Mouse (Mus musculus) kidney, embryonic 15.5 days (tissue): Measurements from ENCODE around the gene Kcnip1. TPM values are rescaled to one million over a fixed set of nuclear protein-coding genes. Genes with fewer than 3 reads are reported as not detected.

Source experiments
- ATAC-seq: fragments of 200-750 bp; cut with Nextera tagmentation; replicated peaks from 2 replicates; pipeline ENCODE4 v1.8.0; 2017; ENCODE audit warnings: moderate TSS enrichment; ENCODE audit not compliant: low FRiP score
- H3K27ac ChIP-seq: fragments of 300-500 bp; sonication (generic); 2 replicates; pipeline ENCODE4 v1.5.1; 2015; ENCODE audit warnings: mild to moderate bottlenecking, inconsistent platforms
- H3K27me3 ChIP-seq: fragments of 300-500 bp; sonication (generic); 2 replicates; pipeline ENCODE4 v1.6.1; 2015; ENCODE audit warnings: inconsistent platforms
- H3K36me3 ChIP-seq: fragments of 300-500 bp; sonication (generic); 2 replicates; pipeline ENCODE4 v1.6.1; 2015; ENCODE audit warnings: inconsistent platforms
- H3K4me1 ChIP-seq: fragments of 300-500 bp; sonication (generic); 2 replicates; pipeline ENCODE4 v1.6.1; 2015; ENCODE audit warnings: inconsistent platforms
- H3K4me2 ChIP-seq: fragments of 300-500 bp; sonication (generic); 2 replicates; pipeline ENCODE4 v1.6.1; 2015; ENCODE audit warnings: moderate library complexity, mild to moderate bottlenecking, inconsistent platforms
- H3K4me3 ChIP-seq: fragments of 300-500 bp; sonication (generic); replicated peaks from 2 replicates; pipeline ENCODE4 v1.5.1; 2015; ENCODE audit warnings: mild to moderate bottlenecking, inconsistent platforms
- H3K9ac ChIP-seq: fragments of 300-500 bp; sonication (generic); 2 replicates; pipeline ENCODE4 v1.6.1; 2015; ENCODE audit warnings: mild to moderate bottlenecking, inconsistent platforms
- H3K9me3 ChIP-seq: fragments of 300-500 bp; sonication (generic); replicated peaks from 2 replicates; pipeline ENCODE4 v1.6.1; 2016; ENCODE audit warnings: inconsistent platforms
- WGBS: fragments of 180-500 bp; shearing (Covaris S2); methylation state at CpG from one replicate; pipeline ENCODE4 v1.1.7; 2015; ENCODE audit warnings: mixed read lengths; 5-methylcytosine and 5-hydroxymethylcytosine counted together
- polyA plus RNA-seq: library from polyadenylated mRNA; unstranded; fragments of >200 nt; fragmentation: Nextera tagmentation; extraction: Ambion mirVana; gene quantifications from 2 replicates; pipeline ENCODE4 v1.2.1, GENCODE M21; 2015

Kcnip1 gene
- polyA plus RNA-seq, 1 experiment from 2014 or later, result 1.4 TPM

- Histone ChIP-seq H3K9me3 (no peaks in the 10 kb centered on the region), H3K4me1 (no peaks in the 10 kb centered on the region), H3K27ac (no peak overlapping the region), H3K9ac (no peak overlapping the region), H3K4me3 (no peak overlapping the region), H3K36me3 (no peaks in the 10 kb centered on the region), H3K4me2 (no peak overlapping the region), H3K27me3 (no peaks in the 10 kb centered on the region)
- WGBS, result 69% methylated on average over 6 of the region's 6 CpGs
- no peak for ATAC-seq
These were observed 324.6 kb downstream of the Kcnip1 start for GRCm38 (mm10) chr11:33668376-33668775.

GRCm38 (mm10) chr11:33663599-33663998, 329.4 kb downstream of the Kcnip1 start:
- no peaks in the 10 kb centered on the region for H3K9me3 ChIP-seq
- H3K9ac ChIP-seq, result no peak overlapping the region
- ATAC-seq, result no peak
- no peak overlapping the region for H3K4me3 ChIP-seq
- no peaks in the 10 kb centered on the region for H3K4me1 ChIP-seq
- H3K27ac ChIP-seq, result no peak overlapping the region
- no peak overlapping the region for H3K4me2 ChIP-seq
- 71% methylated on average over 2 of the region's 2 CpGs for WGBS
- H3K27me3 ChIP-seq, result no peaks in the 10 kb centered on the region
- no peaks in the 10 kb centered on the region for H3K36me3 ChIP-seq

- H3K27ac ChIP-seq, result no peak overlapping the region
- 69% methylated on average over 13 of the region's 13 CpGs for WGBS
- no peaks in the 10 kb centered on the region for H3K9me3 ChIP-seq
- H3K4me3 ChIP-seq, result no peak overlapping the region
- H3K4me1 ChIP-seq, result no peaks in the 10 kb centered on the region
- H3K36me3 ChIP-seq, result no peaks in the 10 kb centered on the region
- no peak for ATAC-seq
- no peaks in the 10 kb centered on the region for H3K27me3 ChIP-seq
- no peak overlapping the region for H3K4me2 ChIP-seq
- no peak overlapping the region for H3K9ac ChIP-seq
These were observed 332.7 kb downstream of the Kcnip1 start for GRCm38 (mm10) chr11:33660016-33660913.

- 64% methylated on average over 7 of the region's 7 CpGs for WGBS
- Histone ChIP-seq H3K4me3 (no peak overlapping the region), H3K9me3 (no peaks in the 10 kb centered on the region), H3K9ac (no peak overlapping the region), H3K36me3 (no peaks in the 10 kb centered on the region), H3K4me1 (no peaks in the 10 kb centered on the region), H3K27me3 (no peaks in the 10 kb centered on the region), H3K27ac (no peak overlapping the region), H3K4me2 (no peak overlapping the region)
- no peak for ATAC-seq
These were observed 336.9 kb downstream of the Kcnip1 start for GRCm38 (mm10) chr11:33655861-33656593.

- ATAC-seq, result no peak
- H3K27ac ChIP-seq, result no peak overlapping the region
- 55% methylated on average over 3 of the region's 3 CpGs for WGBS
These were observed 337.7 kb downstream of the Kcnip1 start for GRCm38 (mm10) chr11:33655221-33655620.

GRCm38 (mm10) chr11:33654485-33654884, 338.5 kb downstream of the Kcnip1 start:
- WGBS, result 77% methylated on average over 2 of the region's 2 CpGs
- H3K9me3 ChIP-seq, result no peaks in the 10 kb centered on the region
- ATAC-seq, result no peak

More at GRCm38 (mm10) chr11:33655221-33655620, 337.7 kb downstream of the Kcnip1 start:
- Histone ChIP-seq H3K27me3 (no peaks in the 10 kb centered on the region), H3K9me3 (no peaks in the 10 kb centered on the region), H3K9ac (no peak overlapping the region), H3K4me1 (no peaks in the 10 kb centered on the region), H3K4me2 (no peak overlapping the region), H3K4me3 (no peak overlapping the region), H3K36me3 (no peaks in the 10 kb centered on the region)

GRCm38 (mm10) chr11:33649358-33649757, 343.6 kb downstream of the Kcnip1 start:
- Histone ChIP-seq H3K27ac (no peak overlapping the region), H3K4me1 (no peaks in the 10 kb centered on the region), H3K9me3 (no peaks in the 10 kb centered on the region), H3K27me3 (no peaks in the 10 kb centered on the region), H3K9ac (no peak overlapping the region), H3K4me2 (no peak overlapping the region), H3K36me3 (no peaks in the 10 kb centered on the region), H3K4me3 (no peak overlapping the region)
- WGBS, result 77% methylated on average over 2 of the region's 2 CpGs
- ATAC-seq, result no peak

More at GRCm38 (mm10) chr11:33654485-33654884, 338.5 kb downstream of the Kcnip1 start:
- H3K4me3 ChIP-seq, result no peak overlapping the region
- no peaks in the 10 kb centered on the region for H3K36me3 ChIP-seq
- H3K9ac ChIP-seq, result no peak overlapping the region
- H3K4me2 ChIP-seq, result no peak overlapping the region
- H3K27ac ChIP-seq, result no peak overlapping the region
- no peaks in the 10 kb centered on the region for H3K4me1 ChIP-seq
- H3K27me3 ChIP-seq, result no peaks in the 10 kb centered on the region

GRCm38 (mm10) chr11:33637107-33637506, 355.8 kb downstream of the Kcnip1 start:
- WGBS, result 88% methylated on average over 2 of the region's 2 CpGs
- H3K9ac ChIP-seq, result no peak overlapping the region
- H3K4me2 ChIP-seq, result no peak overlapping the region
- no peaks in the 10 kb centered on the region for H3K4me1 ChIP-seq
- H3K9me3 ChIP-seq, result no peaks in the 10 kb centered on the region
- no peaks in the 10 kb centered on the region for H3K27me3 ChIP-seq
- ATAC-seq, result no peak
- no peak overlapping the region for H3K27ac ChIP-seq
- no peak overlapping the region for H3K4me3 ChIP-seq
- no peaks in the 10 kb centered on the region for H3K36me3 ChIP-seq

GRCm38 (mm10) chr11:33627136-33627742, 365.7 kb downstream of the Kcnip1 start:
- H3K27ac ChIP-seq, result no peak overlapping the region
- ATAC-seq, result no peak
- H3K27me3 ChIP-seq, result no peaks in the 10 kb centered on the region

GRCm38 (mm10) chr11:33614218-33614617, 378.7 kb downstream of the Kcnip1 start:
- Histone ChIP-seq H3K27me3 (0 out of 2 replicates have a peak, but pooled peaks cover 5% of the 10 kb centered on the region), H3K4me1 (0 out of 2 replicates have a peak, but pooled peaks cover 4% of the 10 kb centered on the region), H3K4me2 (no peak overlapping the region), H3K27ac (no peak overlapping the region), H3K9me3 (no peaks in the 10 kb centered on the region), H3K36me3 (no peaks in the 10 kb centered on the region), H3K4me3 (no peak overlapping the region), H3K9ac (no peak overlapping the region)
- 6% methylated on average over 15 of the region's 15 CpGs for WGBS
- ATAC-seq, result peak; percentile 80

More at GRCm38 (mm10) chr11:33627136-33627742, 365.7 kb downstream of the Kcnip1 start:
- Histone ChIP-seq H3K4me1 (no peaks in the 10 kb centered on the region), H3K4me2 (no peak overlapping the region), H3K36me3 (no peaks in the 10 kb centered on the region), H3K9ac (no peak overlapping the region), H3K4me3 (no peak overlapping the region), H3K9me3 (no peaks in the 10 kb centered on the region)
- WGBS, result 80% methylated on average over 4 of the region's 4 CpGs

GRCm38 (mm10) chr11:33607784-33608183, 385.2 kb downstream of the Kcnip1 start:
- Histone ChIP-seq H3K4me2 (no peak overlapping the region), H3K27ac (0 out of 2 replicates have a peak overlapping the region, but pooled peaks have one; percentile 45), H3K27me3 (0 out of 2 replicates have a peak, but pooled peaks cover 5% of the 10 kb centered on the region), H3K9me3 (no peaks in the 10 kb centered on the region), H3K9ac (no peak overlapping the region), H3K4me3 (no peak overlapping the region), H3K36me3 (no peaks in the 10 kb centered on the region), H3K4me1 (peaks cover 8% of the 10 kb centered on the region)
- 7% methylated on average over 3 of the region's 3 CpGs for WGBS
- ATAC-seq, result peak; percentile 90

- Histone ChIP-seq H3K4me3 (no peak overlapping the region), H3K36me3 (no peaks in the 10 kb centered on the region), H3K9me3 (no peaks in the 10 kb centered on the region), H3K27ac (no peak overlapping the region), H3K9ac (no peak overlapping the region), H3K4me1 (peaks cover 16% of the 10 kb centered on the region), H3K4me2 (no peak overlapping the region), H3K27me3 (no peaks in the 10 kb centered on the region)
- 73% methylated on average over 2 of the region's 2 CpGs for WGBS
- ATAC-seq, result no peak
These were observed 389.8 kb downstream of the Kcnip1 start for GRCm38 (mm10) chr11:33603174-33603573.
